Mouse (Mus musculus): ENCODE results near the gene Scp2d1. TPM values are rescaled to one million over a fixed set of nuclear protein-coding genes. Genes with fewer than 3 reads are reported as not detected.
A peak's percentile ranks its signal among the peaks of the same experiment; 100 is the strongest.

The Scp2d1 gene
- polyA plus RNA-seq, 1 experiment from 2014 or later = not detected

DNA sequence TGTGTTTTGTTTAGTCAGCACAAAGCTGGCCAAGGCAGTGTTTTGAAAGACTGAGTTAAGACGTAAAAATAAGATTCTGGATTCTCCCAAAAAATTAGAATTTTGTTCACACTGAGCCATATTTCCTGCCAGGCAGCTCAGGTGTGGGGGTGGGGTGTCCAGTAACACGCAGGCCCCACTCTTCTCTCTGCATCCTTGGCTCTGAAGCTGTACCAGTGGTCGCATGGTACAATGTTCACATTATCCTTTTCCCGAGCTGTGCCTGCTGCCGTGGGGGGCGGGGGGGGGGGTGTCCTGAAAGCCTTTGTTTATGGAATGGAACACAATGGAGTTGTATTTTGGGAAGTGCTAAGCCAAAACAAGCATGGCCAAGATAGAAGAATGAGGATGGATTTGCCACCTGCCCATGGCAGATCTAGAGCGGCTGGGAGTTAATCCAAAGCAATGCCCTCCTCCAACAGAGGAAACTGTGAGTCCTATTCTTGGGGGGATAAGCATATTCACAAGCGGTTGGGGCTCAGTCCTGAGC, 5.1 kb downstream of the Scp2d1 start:
- Histone ChIP-seq H3K4me2 (no peak overlapping the region), H3K36me3 (no peaks in the 10 kb centered on the region), H3K9me3 (no peaks in the 10 kb centered on the region), H3K4me1 (no peaks in the 10 kb centered on the region), H3K27me3 (replicated peaks) (no peaks in the 10 kb centered on the region), H3K9ac (no peak overlapping the region), H3K27ac (no peak overlapping the region), H3K4me3 (replicated peaks) (no peak overlapping the region)
- 65% methylated on average over 8 of the region's 8 CpGs for WGBS
- ATAC-seq (ENCODE audit: insufficient read depth, low FRiP score, low read depth) = no peak

DNA sequence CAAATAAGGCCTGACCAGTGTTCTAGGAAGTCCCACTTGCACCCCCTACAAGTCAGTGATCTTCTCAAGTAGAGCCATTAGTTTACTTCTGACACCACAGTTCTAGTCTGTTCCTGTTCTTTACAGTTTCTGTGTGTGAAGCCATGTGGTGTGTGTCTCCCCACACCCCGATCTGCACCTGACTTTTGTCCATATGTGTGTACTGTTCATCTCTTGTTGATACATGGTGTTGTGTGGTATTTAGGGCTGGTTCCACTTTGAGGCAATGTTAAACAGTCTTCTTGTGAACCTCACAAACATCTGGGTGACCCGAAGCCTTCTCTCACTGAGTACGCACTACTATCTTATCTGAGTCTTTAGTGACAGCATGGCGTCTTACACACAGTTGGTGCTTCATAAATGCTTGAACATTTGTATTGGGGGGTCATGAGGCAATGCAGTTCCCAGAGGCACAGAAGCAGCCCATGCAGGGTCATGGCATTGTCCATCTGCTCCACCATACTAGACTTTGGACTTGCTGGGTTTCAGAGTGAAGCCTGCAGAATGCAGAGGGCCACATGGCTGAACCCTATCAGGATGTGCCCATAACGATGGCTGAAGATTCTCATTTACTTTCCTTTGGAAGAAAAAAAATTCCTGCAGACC, 13.3 kb downstream of the Scp2d1 start:
- H3K27ac ChIP-seq = no peak overlapping the region
- H3K9me3 ChIP-seq = no peaks in the 10 kb centered on the region
- H3K4me2 ChIP-seq = no peak overlapping the region
- no peaks in the 10 kb centered on the region for H3K4me1 ChIP-seq
- no peaks in the 10 kb centered on the region for H3K27me3 ChIP-seq (replicated peaks)
- peak; percentile 39; the same call in 1 of the 2 replicates for ATAC-seq (ENCODE audit: insufficient read depth, low FRiP score, low read depth)
- H3K4me3 ChIP-seq (replicated peaks) = no peak overlapping the region
- H3K9ac ChIP-seq = no peak overlapping the region
- H3K36me3 ChIP-seq = no peaks in the 10 kb centered on the region
- 66% methylated on average over 5 of the region's 5 CpGs for WGBS

DNA sequence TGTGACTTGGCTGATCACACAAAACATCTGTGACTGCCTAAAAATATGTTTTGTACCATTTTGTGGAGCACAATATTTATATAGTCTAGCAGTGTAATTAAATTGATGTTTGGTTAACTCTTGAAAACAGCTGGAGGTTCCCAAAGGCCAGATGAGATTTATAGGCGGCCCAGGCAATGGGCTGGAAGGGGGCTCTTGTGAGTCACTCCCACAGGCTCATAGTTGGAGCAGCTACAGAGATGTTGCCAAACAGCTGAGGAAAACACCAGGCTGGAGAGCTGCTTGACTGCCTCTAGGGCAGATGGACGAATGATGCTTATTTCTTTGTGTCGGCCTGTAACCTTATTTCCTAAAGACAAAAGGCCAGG, 13.8 kb downstream of the Scp2d1 start:
- Histone ChIP-seq H3K27ac (no peak overlapping the region), H3K9me3 (no peaks in the 10 kb centered on the region), H3K4me2 (no peak overlapping the region), H3K9ac (no peak overlapping the region), H3K4me1 (no peaks in the 10 kb centered on the region), H3K4me3 (replicated peaks) (no peak overlapping the region), H3K36me3 (no peaks in the 10 kb centered on the region), H3K27me3 (replicated peaks) (no peaks in the 10 kb centered on the region)
- peak; percentile 68 for ATAC-seq (ENCODE audit: insufficient read depth, low FRiP score, low read depth)
- whole genome bisulfite sequencing = 47% methylated on average over 3 of the region's 3 CpGs

DNA sequence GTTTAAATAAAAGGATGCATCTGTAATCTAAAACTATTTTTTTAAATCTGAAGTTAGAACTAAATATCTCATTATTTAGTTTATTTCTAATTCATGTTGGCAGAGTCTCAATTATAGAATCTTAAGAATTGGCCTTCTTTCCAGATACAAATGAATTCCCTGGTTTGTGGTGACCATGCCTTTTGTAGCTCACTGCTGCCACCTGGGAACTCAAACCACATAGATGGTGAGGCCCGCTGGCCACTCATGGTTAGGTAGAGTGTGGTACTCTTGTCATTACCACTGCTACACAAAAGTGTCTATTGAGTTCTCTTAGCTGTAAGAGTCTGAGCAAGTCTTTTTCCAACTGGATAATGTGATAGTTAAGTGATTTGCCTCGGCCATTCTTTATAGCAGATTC, 45.4 kb downstream of the Scp2d1 start:
- Histone ChIP-seq H3K4me3 (replicated peaks) (no peak overlapping the region), H3K27ac (no peak overlapping the region), H3K9ac (no peak overlapping the region), H3K9me3 (no peaks in the 10 kb centered on the region), H3K36me3 (no peaks in the 10 kb centered on the region), H3K4me1 (no peaks in the 10 kb centered on the region), H3K4me2 (no peak overlapping the region), H3K27me3 (replicated peaks) (no peaks in the 10 kb centered on the region)
- 78% methylated on average over 2 of the region's 2 CpGs for WGBS
- ATAC-seq (ENCODE audit: insufficient read depth, low FRiP score, low read depth) = no peak

Other genes with a start within 250 kb of the Scp2d1 start
- 38.2 and 41.1 TPM in 2 replicates for gene Smim26, start 229.6 kb upstream of the Scp2d1 start, polyA plus RNA-seq (2015; fragmentation: Nextera tagmentation; extraction: Ambion mirVana)
- 39.6 and 43.0 TPM in 2 replicates for gene Dtd1, start 223.8 kb upstream of the Scp2d1 start, polyA plus RNA-seq (2015; fragmentation: Nextera tagmentation; extraction: Ambion mirVana)